Comparison of ENCODE assay signal across 8 mouse cellular contexts in genomic region chr1:74042711-74043467, GRCm38 (mm10).
DNase-seq lines count a peak whose midpoint lies in the region; ATAC-seq and TF ChIP-seq lines count a peak whose summit lies in the region.
"Had no signal": no experiment of that assay in that cellular context is flagged by ENCODE, and none has a peak within 500 bp of the region (broad histone marks: within the 10 kb centered on the region; RNA-seq: fewer than 3 reads in every experiment).

No protein-coding gene starts in this region.

- H3K4me2 ChIP-seq in embryonic facial prominence, embryonic 11.5 days (ENCODE audit: low read depth, low read length), result no peak overlapping the region
- H3K4me2 ChIP-seq in hindbrain, postnatal 0 days (ENCODE audit: low read depth, low read length), result no peak overlapping the region
- 0 out of 2 replicates have a peak overlapping the region, but pooled peaks have one; percentile 1 for H3K4me2 ChIP-seq in liver, embryonic 14.5 days (ENCODE audit: low read depth)

- no peak for ATAC-seq in embryonic facial prominence, embryonic 11.5 days (replicated peaks; ENCODE audit: insufficient number of reproducible peaks, low FRiP score, low TSS enrichment, low read depth)
- ATAC-seq in hindbrain, postnatal 0 days, result 0 out of 2 replicates have a peak, but pooled peaks have one; percentile 5
- no peak for ATAC-seq in liver, embryonic 14.5 days (ENCODE audit: insufficient read depth)

- no peaks in the 10 kb centered on the region for H3K36me3 ChIP-seq in embryonic facial prominence, embryonic 11.5 days (replicated peaks; ENCODE audit: control insufficient read depth, insufficient read depth, low read depth, low read length)
- H3K36me3 ChIP-seq in hindbrain, postnatal 0 days (ENCODE audit: insufficient read depth, low read length), result no peaks in the 10 kb centered on the region
- no peaks in the 10 kb centered on the region for H3K36me3 ChIP-seq in liver, embryonic 14.5 days (replicated peaks; ENCODE audit: control insufficient read depth, insufficient read depth, low read depth)

- peaks cover 13% of the 10 kb centered on the region for H3K4me1 ChIP-seq in embryonic facial prominence, embryonic 11.5 days (ENCODE audit: control insufficient read depth, insufficient read depth, low read length)
- H3K4me1 ChIP-seq in hindbrain, postnatal 0 days (ENCODE audit: insufficient read depth, low read length), result no peaks in the 10 kb centered on the region
- H3K4me1 ChIP-seq in liver, embryonic 14.5 days (replicated peaks; ENCODE audit: control insufficient read depth in 2 of 2, insufficient read depth in 2 of 2, low read length in 1 of 2), result peaks cover 26 to 43% of the 10 kb centered on the region in 2 experiments

- peak overlapping the region; percentile 60 for H3K27ac ChIP-seq in embryonic facial prominence, embryonic 11.5 days (replicated peaks; ENCODE audit: low read depth, low read length)
- no peak overlapping the region for H3K27ac ChIP-seq in hindbrain, postnatal 0 days
- H3K27ac ChIP-seq in liver, embryonic 14.5 days, result no peak overlapping the region

- TF ChIP-seq EP300 in liver, embryonic 14.5 days (IDR thresholded peaks at IDR 0.05; ENCODE audit: low read depth), result no peak

- no peak overlapping the region for H3K4me3 ChIP-seq in embryonic facial prominence, embryonic 11.5 days (ENCODE audit: low read depth, low read length)
- no peak overlapping the region for H3K4me3 ChIP-seq in hindbrain, postnatal 0 days (ENCODE audit: low read length)
- no peak overlapping the region for H3K4me3 ChIP-seq in liver, embryonic 14.5 days (ENCODE audit: insufficient read depth in 1 of 2, low read depth in 2 of 2, low read length in 2 of 2)

- DNase-seq in left cerebral cortex, postnatal 14 days (ENCODE audit: low spot score in 2 of 2), result peak; percentile 63 to 75
- no peak for DNase-seq in left cerebral cortex, adult 9 months (ENCODE audit: low spot score in 2 of 2)
- DNase-seq in embryonic facial prominence, embryonic 11.5 days (ENCODE audit: low spot score), result no peak
- DNase-seq in hindbrain, postnatal 0 days (ENCODE audit: low spot score), result no peak
- no peak for DNase-seq in liver, embryonic 14.5 days (ENCODE audit: low read depth in 3 of 3, low spot score in 3 of 3)
- DNase-seq in layer of hippocampus, postnatal 14 days (ENCODE audit: low spot score in 2 of 2), result no peak
- DNase-seq in right cerebral cortex, postnatal 4 days, result no peak
- DNase-seq: embryo, embryonic 11 days had no signal

- H3K9me3 ChIP-seq in embryonic facial prominence, embryonic 11.5 days (replicated peaks; ENCODE audit: control insufficient read depth, low read length), result no peaks in the 10 kb centered on the region
- H3K9me3 ChIP-seq in hindbrain, postnatal 0 days (ENCODE audit: low read length), result no peaks in the 10 kb centered on the region
- no peaks in the 10 kb centered on the region for H3K9me3 ChIP-seq in liver, embryonic 14.5 days (ENCODE audit: control insufficient read depth, low read length)

- TF ChIP-seq CTCF in hindbrain, postnatal 0 days (IDR thresholded peaks at IDR 0.05; ENCODE audit: low read depth), result no peak
- TF ChIP-seq CTCF in liver, embryonic 14.5 days (IDR thresholded peaks at IDR 0.05; ENCODE audit: low read depth), result no peak

- intact Hi-C loops in left cerebral cortex, postnatal 14 days (cut with DNase I), result no loop called here

- WGBS in embryonic facial prominence, embryonic 11.5 days, result 61% methylated on average over 3 of the region's 3 CpGs
- WGBS in hindbrain, postnatal 0 days, result 64% methylated on average over 3 of the region's 3 CpGs
- WGBS in liver, embryonic 14.5 days (ENCODE audit: insufficient replicate concordance), result 40% methylated on average over 3 of the region's 3 CpGs

- H3K9ac ChIP-seq in embryonic facial prominence, embryonic 11.5 days (replicated peaks; ENCODE audit: low read length), result no peak overlapping the region
- H3K9ac ChIP-seq in hindbrain, postnatal 0 days (replicated peaks; ENCODE audit: low read length), result no peak overlapping the region
- no peak overlapping the region for H3K9ac ChIP-seq in liver, embryonic 14.5 days (replicated peaks)

- H3K27me3 ChIP-seq in embryonic facial prominence, embryonic 11.5 days (ENCODE audit: control insufficient read depth, insufficient read depth, low read length), result no peaks in the 10 kb centered on the region
- H3K27me3 ChIP-seq in hindbrain, postnatal 0 days (ENCODE audit: insufficient read depth, low read length), result no peaks in the 10 kb centered on the region
- no peaks in the 10 kb centered on the region for H3K27me3 ChIP-seq in liver, embryonic 14.5 days (ENCODE audit: control insufficient read depth, insufficient read depth, low read length)

Comparison
In these comparisons a context has a peak if more than half of its experiments do, and no peak if none do; other contexts are left out.
1. DNase-seq: peak in left cerebral cortex, postnatal 14 days (2 of 2); none in left cerebral cortex, adult 9 months (0 of 2), embryonic facial prominence, embryonic 11.5 days (single experiment), hindbrain, postnatal 0 days (single experiment), liver, embryonic 14.5 days (0 of 3), layer of hippocampus, postnatal 14 days (0 of 2) and right cerebral cortex, postnatal 4 days (single experiment).